Mouse (Mus musculus) C2C12 (cell line): ENCODE data around the gene Cdyl.

ENCODE experiments used
- CEBPB ChIP-seq: IDR thresholded peaks from one replicate; pipeline ENCODE4 v1.6.1; 2011; ENCODE audit warnings: low read depth, mild to moderate bottlenecking, control low read depth, moderate library complexity
- CTCF ChIP-seq: IDR thresholded peaks from one replicate; pipeline ENCODE4 v1.5.1; 2011; ENCODE audit not compliant: control insufficient read depth, insufficient read depth, insufficient read length
- FOSL1 ChIP-seq: IDR thresholded peaks from one replicate; pipeline ENCODE4 v1.8.0; 2011; ENCODE audit warnings: mild to moderate bottlenecking, low read length; ENCODE audit not compliant: poor library complexity, insufficient read depth, severe bottlenecking
- MAX ChIP-seq: IDR thresholded peaks from one replicate; pipeline ENCODE4 v1.6.1; 2011; ENCODE audit warnings: mild to moderate bottlenecking, control low read depth
- MYOD1 ChIP-seq: IDR thresholded peaks from one replicate; pipeline ENCODE4 v1.6.1; 2011; ENCODE audit warnings: low read depth; ENCODE audit not compliant: control insufficient read depth, insufficient read length
- MYOG ChIP-seq: IDR thresholded peaks from one replicate; pipeline ENCODE4 v1.6.1; 2011; ENCODE audit not compliant: control insufficient read depth, insufficient read length; ENCODE audit errors: extremely low read depth
- USF1 ChIP-seq: IDR thresholded peaks from one replicate; pipeline ENCODE4 v1.6.1; 2011; ENCODE audit warnings: low read depth, mild to moderate bottlenecking, control low read depth, moderate library complexity

GRCm38 (mm10) chr13:35825639-35826038 lies 166.0 kb downstream of the Cdyl start:
- TF ChIP-seq USF1 (no peak), CTCF (no peak), CEBPB (no peak), MAX (no peak), MYOG (no peak), MYOD1 (no peak), FOSL1 (no peak)
